Mouse (Mus musculus): ENCODE measurements at regions not wholly inside any gene's neighbourhood (a gene's known extent, or its start where the extent isn't known, plus 50 kb on each side); places are given as distances from the start of the nearest gene placed in this dataset.

- peak; percentile 49 for DNase-seq
Measured at GRCm38 (mm10) chr13:73160289-73160688, 100.0 kb upstream of the Irx4 start.

DNA sequence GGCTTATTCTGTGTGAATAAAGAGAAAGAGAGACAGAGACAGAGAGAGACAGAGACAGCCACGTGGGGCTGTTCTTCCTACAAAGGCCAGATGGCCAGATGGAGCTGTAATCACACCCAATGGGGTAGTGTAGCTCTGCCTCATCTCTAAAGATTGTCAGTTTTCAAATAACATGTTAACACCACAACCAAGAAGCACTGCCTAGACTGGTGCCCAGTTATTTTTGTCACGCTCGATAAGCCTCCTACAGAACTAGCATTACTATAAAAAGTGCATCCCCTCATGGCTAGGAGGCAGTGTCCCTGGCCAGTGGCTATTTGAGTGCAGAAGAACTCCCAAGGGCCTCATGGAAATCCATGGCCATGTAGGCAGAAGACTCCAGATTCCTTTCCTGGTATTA is 90.0 kb upstream of the Irx4 start:
- DNase-seq: no peak

DNA sequence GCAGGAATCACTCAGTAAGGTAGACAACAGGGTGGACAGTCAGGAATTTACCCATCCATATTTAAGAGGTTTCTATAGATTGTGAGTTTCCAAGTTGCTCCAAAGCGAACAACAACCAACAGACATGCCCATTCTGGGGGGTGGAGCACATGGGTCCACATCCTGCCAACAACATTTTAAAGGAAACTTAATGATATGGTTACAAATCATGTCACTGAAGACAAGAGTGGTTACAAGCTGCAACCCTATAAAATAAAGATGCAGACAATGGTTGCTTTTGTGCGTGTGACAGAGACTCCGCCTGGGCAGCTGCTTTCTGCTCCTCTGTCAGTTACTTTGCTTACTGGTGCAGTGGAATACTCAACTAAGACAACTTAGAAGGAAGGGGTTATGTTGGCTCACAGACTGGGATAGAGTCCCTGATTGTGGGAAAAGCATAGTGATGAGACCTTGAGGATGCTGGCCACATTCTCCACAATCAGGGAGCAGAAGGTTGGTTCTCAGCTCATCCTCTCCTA is 52.3 kb upstream of the Irx4 start:
- no peak for DNase-seq

Data from thymus, postnatal 14 days (tissue).